Comparison of ENCODE assay signal across 8 mouse cellular contexts in the genomic region with DNA sequence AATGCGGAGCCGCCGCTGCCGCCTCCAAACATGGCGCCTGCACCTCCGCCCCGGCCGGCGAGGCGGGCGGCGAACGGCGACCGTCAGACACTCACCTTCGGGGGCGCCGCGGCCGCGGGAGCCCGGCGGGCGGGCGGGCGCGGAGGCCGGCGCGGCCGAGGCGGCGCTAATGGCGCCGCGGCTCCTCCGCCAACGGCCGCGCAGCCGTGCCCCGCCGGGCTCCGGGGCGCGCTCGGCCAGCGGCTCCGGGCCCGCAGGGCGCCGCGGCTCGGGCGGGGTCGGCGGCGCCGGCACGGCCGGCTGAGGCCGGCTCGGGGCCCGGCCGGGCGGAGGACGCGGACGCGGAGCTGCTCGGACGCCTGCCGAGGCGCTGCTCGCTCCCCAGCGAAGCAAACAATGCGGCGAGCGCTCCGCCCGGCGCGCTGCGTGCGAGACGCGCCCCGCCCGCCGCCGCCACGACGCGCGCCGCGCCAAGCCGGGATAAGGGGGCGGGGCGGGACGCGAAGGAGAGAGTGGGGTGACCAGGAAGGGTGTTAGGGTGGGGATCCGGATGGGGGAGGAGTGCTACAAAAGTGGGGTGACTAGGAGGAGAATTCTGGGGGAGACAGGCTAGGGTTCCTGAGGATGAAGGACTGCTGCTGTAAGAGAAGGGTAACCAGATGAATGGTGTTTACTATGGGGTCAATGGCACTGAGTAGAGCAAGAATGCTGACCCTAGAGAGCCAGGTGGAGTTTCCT. TPM values are rescaled to one million over a fixed set of nuclear protein-coding genes. Genes with fewer than 3 reads are reported as not detected.
A peak's percentile ranks its signal among the peaks of the same experiment; 100 is the strongest.
DNase-seq lines count a peak whose midpoint lies in the region; ATAC-seq and TF ChIP-seq lines count a peak whose summit lies in the region.

A gene (minus strand): TSS at position 400 of the 738 bp plus-strand sequence.

- dilution Hi-C loops in CH12.LX (cut with MboI; ENCODE audit: extremely low pct_ligation_motif_present, extremely low pct_unique_long_range_greater_than_20kb, low sequenced_read_pairs): no loop called here

- TF ChIP-seq POLR2A in CH12.LX (IDR thresholded peaks at IDR 0.05; ENCODE audit: low read depth, low read length): peak; percentile 72

- WGBS in forebrain, embryonic 13.5 days: under 1% methylated on average over 49 of the region's 103 CpGs
- under 1% methylated on average over 76 of the region's 103 CpGs for WGBS in heart, postnatal 0 days
- WGBS in liver, postnatal 0 days (ENCODE audit: insufficient replicate concordance): under 1% methylated on average over 75 of the region's 103 CpGs
- WGBS in neural tube, embryonic 14.5 days: under 1% methylated on average over 87 of the region's 103 CpGs

- H3K36me3 ChIP-seq in CH12.LX (replicated peaks in 1 of 2; ENCODE audit: control insufficient read depth in 1 of 2, insufficient read depth in 1 of 2, low read length in 1 of 2): peaks cover 13 to 27% of the 10 kb centered on the region in 2 experiments
- peaks cover 15% of the 10 kb centered on the region for H3K36me3 ChIP-seq in forebrain, embryonic 13.5 days (ENCODE audit: poor library complexity, severe bottlenecking)
- H3K36me3 ChIP-seq in heart, postnatal 0 days (replicated peaks; ENCODE audit: control insufficient read depth, insufficient read depth, low read length): peaks cover 16% of the 10 kb centered on the region
- H3K36me3 ChIP-seq in liver, postnatal 0 days (replicated peaks; ENCODE audit: insufficient read depth, low read length): peaks cover 18% of the 10 kb centered on the region
- H3K36me3 ChIP-seq in neural tube, embryonic 14.5 days (ENCODE audit: control insufficient read depth, insufficient read depth, low read length): peaks cover 14% of the 10 kb centered on the region

- H3K27me3 ChIP-seq in CH12.LX (replicated peaks): no peaks in the 10 kb centered on the region
- H3K27me3 ChIP-seq in forebrain, embryonic 13.5 days: no peaks in the 10 kb centered on the region
- H3K27me3 ChIP-seq in heart, postnatal 0 days (ENCODE audit: control insufficient read depth, insufficient read depth, low read length): no peaks in the 10 kb centered on the region
- H3K27me3 ChIP-seq in liver, postnatal 0 days (ENCODE audit: insufficient read depth, low read length): no peaks in the 10 kb centered on the region
- no peaks in the 10 kb centered on the region for H3K27me3 ChIP-seq in neural tube, embryonic 14.5 days (ENCODE audit: control insufficient read depth, insufficient read depth, low read length)

- peak; percentile 87 for ATAC-seq in forebrain, embryonic 13.5 days
- peak; percentile 88 for ATAC-seq in heart, postnatal 0 days (ENCODE audit: insufficient read depth, low read depth)
- ATAC-seq in liver, postnatal 0 days: peak; percentile 80
- peak; percentile 80 for ATAC-seq in neural tube, embryonic 14.5 days (ENCODE audit: low read depth)

- in situ Hi-C loops in CH12.LX (cut with MboI; ENCODE audit: low pct_ligation_motif_present, low pct_unique_long_range_greater_than_20kb, low sequenced_read_pairs): no loop called here

- TF ChIP-seq EP300 in CH12.LX (IDR thresholded peaks at IDR 0.05; ENCODE audit: low read length): no peak
- TF ChIP-seq EP300 in heart, postnatal 0 days (IDR thresholded peaks at IDR 0.05; ENCODE audit: low read depth): no peak
- no peak for TF ChIP-seq EP300 in liver, postnatal 0 days (IDR thresholded peaks at IDR 0.05; ENCODE audit: low read depth)

- TF ChIP-seq RAD21 in CH12.LX (IDR thresholded peaks at IDR 0.05; ENCODE audit: low read depth, low read length): no peak

- peak within 1 kb of the TSS; percentile 97 for H3K9ac ChIP-seq in CH12.LX (ENCODE audit: insufficient read depth, low read depth)
- H3K9ac ChIP-seq in forebrain, embryonic 13.5 days: peak within 1 kb of the TSS; percentile 99
- H3K9ac ChIP-seq in heart, postnatal 0 days (replicated peaks; ENCODE audit: low read depth, low read length): peak within 1 kb of the TSS; percentile 95
- peak within 1 kb of the TSS; percentile 91 for H3K9ac ChIP-seq in liver, postnatal 0 days (replicated peaks)
- H3K9ac ChIP-seq in neural tube, embryonic 14.5 days (replicated peaks; ENCODE audit: low read depth, low read length): peak within 1 kb of the TSS; percentile 97

- peaks cover 44% of the 10 kb centered on the region for H3K79me2 ChIP-seq in CH12.LX (replicated peaks; ENCODE audit: control insufficient read depth, extremely low read depth, insufficient read depth, poor library complexity, severe bottlenecking)

- no peak for TF ChIP-seq CTCF in CH12.LX (conservative IDR thresholded peaks at IDR 0.05 in 1 of 2, IDR thresholded peaks at IDR 0.05 in 1 of 2; ENCODE audit: low read depth in 2 of 2, low read length in 2 of 2)
- no peak for TF ChIP-seq CTCF in heart, postnatal 0 days (IDR thresholded peaks at IDR 0.05; ENCODE audit: low read depth)
- TF ChIP-seq CTCF in liver, postnatal 0 days (IDR thresholded peaks at IDR 0.05; ENCODE audit: low read depth): no peak

- peak within 1 kb of the TSS; percentile 86 for H3K4me2 ChIP-seq in CH12.LX (ENCODE audit: insufficient read depth, low read depth, poor library complexity, severe bottlenecking)
- H3K4me2 ChIP-seq in forebrain, embryonic 13.5 days: peak within 1 kb of the TSS; percentile 91
- H3K4me2 ChIP-seq in heart, postnatal 0 days (ENCODE audit: low read depth, low read length): peak within 1 kb of the TSS; percentile 80
- H3K4me2 ChIP-seq in liver, postnatal 0 days (ENCODE audit: low read depth, low read length): peak within 1 kb of the TSS; percentile 92
- peak within 1 kb of the TSS; percentile 99 for H3K4me2 ChIP-seq in neural tube, embryonic 14.5 days (ENCODE audit: low read depth, low read length)

- no peaks in the 10 kb centered on the region for H3K9me3 ChIP-seq in CH12.LX (replicated peaks; ENCODE audit: low read length)
- no peaks in the 10 kb centered on the region for H3K9me3 ChIP-seq in forebrain, embryonic 13.5 days (replicated peaks)
- H3K9me3 ChIP-seq in heart, postnatal 0 days (replicated peaks; ENCODE audit: control insufficient read depth, low read length): no peaks in the 10 kb centered on the region
- no peaks in the 10 kb centered on the region for H3K9me3 ChIP-seq in liver, postnatal 0 days (ENCODE audit: low read length)
- H3K9me3 ChIP-seq in neural tube, embryonic 14.5 days (ENCODE audit: control insufficient read depth, low read length): no peaks in the 10 kb centered on the region

- DNase-seq in CH12.LX (ENCODE audit: extremely low read depth): peak; percentile 45
- peak; percentile 64 for DNase-seq in c-Kit-positive CD71-positive TER-119-positive erythroid progenitor cells, embryonic 14.5 days (ENCODE audit: low spot score)
- DNase-seq in heart, postnatal 0 days (ENCODE audit: low spot score): peak; percentile 77
- DNase-seq in kidney, postnatal 4 days: peak; percentile 87 to 92
- DNase-seq in liver, postnatal 0 days: peak; percentile 82
- peak; percentile 91 for DNase-seq in testis, postnatal 10 days (ENCODE audit: low spot score)

- H3K4me3 ChIP-seq in CH12.LX (replicated peaks in 1 of 3; ENCODE audit: low read depth in 2 of 3, low read length in 2 of 3, poor library complexity in 1 of 3): peak within 1 kb of the TSS; percentile 83 to 98 (median 84)
- H3K4me3 ChIP-seq in forebrain, embryonic 13.5 days: peak within 1 kb of the TSS; percentile 100
- H3K4me3 ChIP-seq in heart, postnatal 0 days (ENCODE audit: low read depth, low read length): peak within 1 kb of the TSS; percentile 92
- H3K4me3 ChIP-seq in liver, postnatal 0 days (ENCODE audit: low read depth, low read length): peak within 1 kb of the TSS; percentile 96
- H3K4me3 ChIP-seq in neural tube, embryonic 14.5 days (ENCODE audit: low read depth, low read length): peak within 1 kb of the TSS; percentile 97

- peaks cover 10 to 30% of the 10 kb centered on the region in 2 experiments; a peak in 3 of 4 replicates for H3K4me1 ChIP-seq in CH12.LX (ENCODE audit: control insufficient read depth in 1 of 2, insufficient read depth in 2 of 2)
- H3K4me1 ChIP-seq in forebrain, embryonic 13.5 days: peaks cover 28% of the 10 kb centered on the region
- H3K4me1 ChIP-seq in heart, postnatal 0 days (ENCODE audit: control insufficient read depth, insufficient read depth): peaks cover 24% of the 10 kb centered on the region
- H3K4me1 ChIP-seq in liver, postnatal 0 days (ENCODE audit: insufficient read depth): peaks cover 40% of the 10 kb centered on the region
- H3K4me1 ChIP-seq in neural tube, embryonic 14.5 days (ENCODE audit: control insufficient read depth, insufficient read depth, low read length): peaks cover 21% of the 10 kb centered on the region

- peak within 1 kb of the TSS; percentile 19; the same call in 1 of the 2 replicates for H3K27ac ChIP-seq in CH12.LX (ENCODE audit: insufficient read depth, low read depth)
- peak within 1 kb of the TSS; percentile 89 for H3K27ac ChIP-seq in forebrain, embryonic 13.5 days
- peak within 1 kb of the TSS; percentile 94 for H3K27ac ChIP-seq in heart, postnatal 0 days (ENCODE audit: low read depth)
- H3K27ac ChIP-seq in liver, postnatal 0 days (ENCODE audit: low read depth): peak within 1 kb of the TSS; percentile 95
- H3K27ac ChIP-seq in neural tube, embryonic 14.5 days (ENCODE audit: low read depth, low read length): peak within 1 kb of the TSS; percentile 82

TF ChIP-seq in CH12.LX, 34 proteins besides CTCF, POLR2A, EP300 and RAD21 (continues in another document):
- TF ChIP-seq NELFE (IDR thresholded peaks at IDR 0.05; ENCODE audit: low read depth, low read length) (peak; percentile 63), UBTF (IDR thresholded peaks at IDR 0.05; ENCODE audit: low read depth, low read length) (no peak; the same call in 1 of the 2 replicates), IRF4 (IDR thresholded peaks at IDR 0.05; ENCODE audit: low read depth, low read length) (peak; percentile 30; the same call in 1 of the 2 replicates), KAT2A (IDR thresholded peaks at IDR 0.05; ENCODE audit: insufficient replicate concordance, low read length) (no peak), HCFC1 (IDR thresholded peaks at IDR 0.05; ENCODE audit: low read depth, low read length) (peak; percentile 28; the same call in 1 of the 2 replicates), PAX5 (IDR thresholded peaks at IDR 0.05; ENCODE audit: low read length) (no peak), TCF12 (IDR thresholded peaks at IDR 0.05; ENCODE audit: low read depth, low read length) (peak; percentile 89), MXI1 (IDR thresholded peaks at IDR 0.05; ENCODE audit: low read depth, low read length) (peak; percentile 38; the same call in 1 of the 2 replicates), ETS1 (conservative IDR thresholded peaks at IDR 0.05; ENCODE audit: low read depth, low read length) (no peak)

RNA-seq across cellular contexts. Expression of the gene that starts here (rescaled TPM):
- total RNA-seq in CH12.LX (2012; rRNA removed) (15.9 and 16.2 TPM in 2 replicates), CH12.LX (2014; rRNA removed) (11.7 and 13.6 TPM in 2 replicates)
- 17.7 and 19.1 TPM in 2 replicates for polyA plus RNA-seq in CH12.LX (2012; ENCODE audit: insufficient read length, low read depth)
- polyA plus RNA-seq in forebrain, embryonic 13.5 days (2015; fragmentation: Nextera tagmentation; extraction: Ambion mirVana): 30.5 TPM in 2 replicates
- total RNA-seq in heart, postnatal 0 days (2014; rRNA removed; ENCODE audit: low replicate concordance): 35.8 and 36.8 TPM in 2 replicates
- polyA plus RNA-seq in heart, postnatal 0 days (2015; fragmentation: Nextera tagmentation; extraction: Ambion mirVana): 7.9 and 9.9 TPM in 2 replicates
- polyA plus RNA-seq in liver, postnatal 0 days (2015; fragmentation: Nextera tagmentation; extraction: Ambion mirVana): 5.2 and 5.6 TPM in 2 replicates
- 20.2 and 22.2 TPM in 2 replicates for polyA plus RNA-seq in neural tube, embryonic 14.5 days (2014; fragmentation: Nextera tagmentation; extraction: Ambion mirVana)

Comparison
In these comparisons a context has a peak if more than half of its experiments do, and no peak if none do; other contexts are left out.
1. Peak in every context shown above with its lines: DNase-seq, ATAC-seq, H3K4me3 ChIP-seq and H3K27ac ChIP-seq.
2. H3K27ac ChIP-seq: peak in every context shown above with its lines; median percentile 95 in liver, postnatal 0 days; 94 in heart, postnatal 0 days; 89 in forebrain, embryonic 13.5 days; 82 in neural tube, embryonic 14.5 days; 19 in CH12.LX.